Mouse (Mus musculus) urinary bladder, postnatal 36 days (tissue): ENCODE measurements around the gene Tmem126a.
A peak's percentile ranks its signal among the peaks of the same experiment; 100 is the strongest.

Experiments
- DNase-seq, 2 experiments: peaks; one replicate each; pipeline ENCODE4 v3.0.0; 2022; ENCODE audit warnings: low spot score in 2 of 2, mixed read lengths in 1 of 2

Gene Tmem126a

DNA sequence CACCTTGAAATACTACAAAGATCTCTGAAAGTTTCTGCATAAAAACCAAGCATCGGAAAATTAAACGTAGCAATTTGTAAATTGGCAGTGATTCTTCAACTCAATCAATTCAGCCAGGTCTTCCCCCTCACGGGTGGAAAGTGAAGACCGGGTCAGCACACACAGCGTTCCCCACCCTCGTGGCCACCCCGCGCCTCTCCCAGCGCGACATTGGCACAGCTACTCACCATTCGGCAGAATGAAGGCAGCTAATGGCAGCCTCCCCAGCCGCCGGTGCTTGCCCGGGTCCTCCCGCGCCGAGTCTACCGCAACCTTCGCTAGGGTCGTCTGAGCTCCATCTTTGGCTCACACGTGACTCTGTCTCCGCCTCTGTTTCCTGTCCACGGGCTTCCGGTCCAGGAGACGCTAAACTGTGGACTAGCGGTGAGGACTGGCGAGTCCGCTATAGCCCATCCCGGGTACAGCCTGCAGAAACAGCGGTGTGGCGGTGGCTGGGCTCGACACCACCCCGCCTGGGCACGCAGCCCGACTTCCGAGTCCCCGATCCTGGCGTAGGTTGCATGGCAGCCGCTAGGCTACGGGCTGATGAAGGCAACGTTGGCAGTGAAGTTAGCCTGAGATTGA, at the start of gene Tmem126a:
Tmem126a (minus strand) TSS at position 385 of the 624 bp plus-strand sequence.
- peak; percentile 76 to 85 for DNase-seq

DNA sequence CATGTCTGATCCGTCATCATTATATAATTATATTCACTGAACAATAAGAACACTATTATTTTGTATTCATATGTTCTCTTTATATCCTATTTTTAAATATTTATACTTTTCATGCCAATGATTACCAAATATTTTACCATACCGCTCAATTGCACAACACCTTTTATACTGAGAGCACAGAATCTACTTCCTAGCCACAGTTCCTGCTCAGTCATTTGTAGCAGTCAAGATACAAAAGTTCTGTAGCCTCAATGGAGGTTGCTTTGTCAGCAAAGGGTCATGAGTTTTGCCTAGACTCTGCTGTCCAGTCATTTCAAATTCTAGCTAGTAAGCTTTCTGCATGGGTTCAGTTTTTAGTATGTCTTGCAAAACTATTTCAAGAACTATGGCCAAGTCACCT, 25.6 kb upstream of the Tmem126a start:
- no peak for DNase-seq

GRCm38 (mm10) chr7:90476313-90477245, 19.6 kb upstream of the Tmem126a start, which contains the start of gene Dlg2:
Gene Dlg2, plus strand, starts transcription at chr7:90476672.
- peak in 1 of 2 experiments; percentile 20 for DNase-seq

GRCm38 (mm10) chr7:90475793-90476312, 18.8 kb upstream of the Tmem126a start, which contains the start of gene Tmem126b:
Gene Tmem126b, minus strand, starts transcription at chr7:90476001.
- peak; percentile 98 to 100 for DNase-seq

DNA sequence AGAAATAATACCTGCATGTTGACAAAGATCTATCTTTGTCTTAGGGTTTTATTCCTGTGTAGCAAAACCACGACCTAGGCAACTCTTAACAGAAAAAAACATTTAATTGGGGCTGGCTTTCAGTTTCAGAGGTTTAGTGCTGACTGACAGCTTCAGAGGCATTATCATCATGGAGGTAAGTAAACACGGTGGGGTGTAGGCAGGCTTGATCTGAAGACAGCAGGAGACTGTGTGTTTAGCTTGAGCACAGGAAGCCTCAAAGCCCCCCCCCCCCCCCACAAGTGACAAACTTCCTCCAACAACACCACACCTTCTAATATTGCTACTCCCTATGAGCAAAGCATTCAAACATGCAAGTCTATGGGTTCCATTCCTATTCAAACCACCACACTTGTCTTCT, 16.5 kb upstream of the Tmem126a start:
- DNase-seq, result no peak

DNA sequence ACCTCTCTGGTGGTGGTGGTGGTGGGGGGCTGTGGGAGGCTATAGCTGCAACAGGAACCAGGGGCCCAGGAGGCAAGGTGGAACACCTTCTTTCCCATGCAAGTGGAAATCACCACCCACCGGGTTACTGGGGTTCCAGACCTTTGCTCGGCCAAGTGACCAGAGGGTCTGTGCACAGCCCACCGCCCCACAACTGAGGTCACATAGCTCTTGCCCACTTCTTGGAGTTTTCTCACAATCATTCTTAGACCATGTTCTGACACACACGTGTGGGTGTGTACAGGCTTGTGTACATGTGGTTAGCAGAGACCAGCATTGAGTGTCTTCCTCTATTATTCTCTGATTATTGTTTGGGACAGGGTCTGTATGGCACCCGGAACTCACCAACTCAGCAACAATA, 4.4 kb upstream of the Tmem126a start:
- no peak for DNase-seq

- DNase-seq, result peak in 1 of 2 experiments; percentile 22
These were observed 3.9 kb upstream of the Tmem126a start for GRCm38 (mm10) chr7:90460930-90461329.

DNA sequence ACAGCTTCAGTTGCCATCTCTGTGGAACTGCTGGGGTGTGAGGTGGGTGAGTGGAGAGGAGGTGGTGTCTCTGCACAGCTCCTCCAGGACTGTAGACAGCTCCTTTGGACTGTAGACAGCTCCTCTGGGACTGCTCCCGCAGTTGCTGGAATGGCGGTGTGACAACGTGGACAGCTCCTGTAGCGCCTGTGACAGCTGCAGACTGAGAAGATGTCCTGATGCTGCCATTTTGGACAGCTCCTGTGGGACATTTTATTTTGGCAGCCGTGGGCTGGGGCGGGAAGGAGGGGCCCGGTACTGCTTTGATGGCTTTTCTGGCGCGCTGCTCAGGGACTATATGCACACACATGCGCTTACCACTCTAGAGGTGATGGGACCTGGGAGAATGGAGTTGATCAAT, 3.3 kb upstream of the Tmem126a start:
- no peak for DNase-seq

DNA sequence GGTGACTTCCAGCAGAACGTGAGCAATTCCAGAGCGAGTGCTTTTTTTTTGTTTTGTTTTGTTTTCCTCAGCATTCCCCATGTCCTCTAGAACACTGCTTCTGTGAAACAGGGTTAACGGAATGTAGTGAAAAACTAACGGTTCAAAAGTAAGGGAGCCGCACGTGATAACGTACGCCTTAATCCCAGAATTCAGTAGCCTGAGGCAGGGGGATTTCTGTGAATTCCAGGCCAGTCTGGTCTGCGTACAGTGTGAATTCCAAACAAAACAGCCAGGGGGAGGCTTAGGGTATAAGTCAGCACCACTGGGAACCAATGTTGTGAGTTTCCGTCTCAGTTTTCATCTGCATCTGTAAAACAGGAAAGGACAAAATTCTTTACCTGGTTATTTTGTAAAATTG, 488 bp upstream of the Tmem126a start:
- no peak for DNase-seq

DNA sequence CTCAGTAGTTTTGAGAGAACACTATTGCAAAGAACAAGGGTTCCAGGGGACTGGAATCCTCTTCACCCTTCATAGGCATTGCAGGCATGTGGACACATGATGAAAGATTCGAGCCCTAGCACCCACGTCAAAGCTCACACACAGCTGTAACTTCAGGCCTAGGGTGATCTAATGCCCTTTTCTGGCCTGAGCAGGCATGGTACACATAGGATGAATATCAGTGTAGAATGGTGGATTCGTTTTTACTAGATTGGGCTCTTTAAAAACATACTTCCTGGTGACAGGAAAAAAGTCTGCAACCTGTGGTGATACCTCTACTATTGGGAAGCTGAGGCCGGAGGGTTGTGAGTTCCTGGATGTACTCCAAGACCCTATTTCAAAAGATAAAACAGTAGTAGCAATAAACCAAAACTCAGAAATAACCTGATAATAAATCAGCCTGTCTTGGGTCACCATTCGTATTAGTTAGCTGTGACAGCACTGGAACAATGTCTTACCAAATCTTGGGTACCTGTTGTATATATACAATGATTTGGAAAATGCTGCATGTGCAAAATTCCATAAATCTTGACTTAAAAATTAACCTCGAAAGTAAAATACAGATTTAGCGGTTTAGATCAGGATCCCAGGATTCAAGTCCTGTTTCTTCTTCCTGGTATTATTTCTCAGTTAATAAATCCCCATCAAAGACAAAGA, 732 bp downstream of the Tmem126a start:
- no peak for DNase-seq

- no peak for DNase-seq
These were observed 12.8 kb downstream of the Tmem126a start for GRCm38 (mm10) chr7:90444206-90444605.

- DNase-seq, result peak; percentile 54 to 67
These were observed 13.6 kb downstream of the Tmem126a start for GRCm38 (mm10) chr7:90443101-90444091.

GRCm38 (mm10) chr7:90442518-90443080, 14.4 kb downstream of the Tmem126a start, which contains the start of gene Crebzf:
Gene Crebzf, plus strand, starts transcription at chr7:90442729.
- peak; percentile 90 to 95 for DNase-seq

DNA sequence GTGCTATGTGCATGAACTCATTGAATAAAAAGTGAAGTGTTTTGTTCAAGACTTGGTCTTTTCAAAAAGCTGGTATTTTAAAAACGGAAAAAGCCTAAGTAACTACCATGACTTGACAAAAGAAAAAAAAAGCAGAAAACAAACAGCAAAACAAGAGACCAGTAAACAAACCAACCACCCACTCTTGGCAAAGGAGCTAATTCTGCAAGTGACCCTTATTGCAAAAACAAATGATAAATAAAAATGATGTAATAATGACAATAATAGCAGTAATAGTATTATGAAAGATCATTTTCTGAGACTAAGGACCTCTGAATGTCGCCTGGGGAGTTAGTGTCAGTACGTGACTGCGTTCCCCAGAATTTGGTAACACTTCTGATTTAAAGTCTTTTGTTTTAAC, 15.0 kb downstream of the Tmem126a start:
- no peak for DNase-seq

DNA sequence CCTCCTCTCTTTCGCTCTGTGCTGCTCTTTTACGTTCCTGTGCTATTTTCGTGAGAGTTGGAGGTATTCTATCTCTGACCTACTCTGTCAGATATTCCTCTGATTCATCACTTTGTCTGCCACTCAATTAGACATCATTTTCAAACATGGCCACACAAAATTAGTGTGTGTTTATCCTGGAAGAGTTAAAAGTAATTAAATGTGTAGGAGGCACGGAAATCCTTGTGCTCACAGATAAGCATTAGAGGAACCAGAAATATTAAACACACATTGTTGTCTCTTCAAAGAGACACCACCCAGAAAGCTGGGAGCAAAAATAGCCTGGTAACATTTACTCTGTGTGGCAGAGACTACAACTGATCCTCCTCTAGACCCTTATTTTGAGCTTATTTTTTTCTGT, 17.0 kb downstream of the Tmem126a start:
- no peak for DNase-seq

DNA sequence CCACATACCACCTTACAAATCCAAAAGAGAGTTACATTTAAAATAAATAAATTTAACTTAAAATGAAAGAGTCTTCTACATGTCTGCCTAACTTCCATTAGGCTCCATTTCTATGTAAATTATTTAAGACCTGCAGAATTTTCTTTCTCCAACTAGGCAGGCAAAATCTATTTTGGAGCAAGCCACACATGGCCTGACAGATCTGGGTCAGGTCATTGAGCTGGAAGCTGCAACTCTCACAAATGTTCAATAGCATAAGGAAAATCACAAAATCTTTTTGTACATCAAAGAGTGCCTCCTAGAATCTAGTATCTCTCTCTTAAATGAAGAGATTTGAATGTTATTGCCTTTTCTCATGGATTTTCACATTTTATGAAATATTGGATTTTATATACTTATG, 24.8 kb downstream of the Tmem126a start:
- DNase-seq, result no peak

- peak in 1 of 2 experiments; percentile 7 for DNase-seq
These were observed 30.0 kb downstream of the Tmem126a start for GRCm38 (mm10) chr7:90427006-90427405.

DNA sequence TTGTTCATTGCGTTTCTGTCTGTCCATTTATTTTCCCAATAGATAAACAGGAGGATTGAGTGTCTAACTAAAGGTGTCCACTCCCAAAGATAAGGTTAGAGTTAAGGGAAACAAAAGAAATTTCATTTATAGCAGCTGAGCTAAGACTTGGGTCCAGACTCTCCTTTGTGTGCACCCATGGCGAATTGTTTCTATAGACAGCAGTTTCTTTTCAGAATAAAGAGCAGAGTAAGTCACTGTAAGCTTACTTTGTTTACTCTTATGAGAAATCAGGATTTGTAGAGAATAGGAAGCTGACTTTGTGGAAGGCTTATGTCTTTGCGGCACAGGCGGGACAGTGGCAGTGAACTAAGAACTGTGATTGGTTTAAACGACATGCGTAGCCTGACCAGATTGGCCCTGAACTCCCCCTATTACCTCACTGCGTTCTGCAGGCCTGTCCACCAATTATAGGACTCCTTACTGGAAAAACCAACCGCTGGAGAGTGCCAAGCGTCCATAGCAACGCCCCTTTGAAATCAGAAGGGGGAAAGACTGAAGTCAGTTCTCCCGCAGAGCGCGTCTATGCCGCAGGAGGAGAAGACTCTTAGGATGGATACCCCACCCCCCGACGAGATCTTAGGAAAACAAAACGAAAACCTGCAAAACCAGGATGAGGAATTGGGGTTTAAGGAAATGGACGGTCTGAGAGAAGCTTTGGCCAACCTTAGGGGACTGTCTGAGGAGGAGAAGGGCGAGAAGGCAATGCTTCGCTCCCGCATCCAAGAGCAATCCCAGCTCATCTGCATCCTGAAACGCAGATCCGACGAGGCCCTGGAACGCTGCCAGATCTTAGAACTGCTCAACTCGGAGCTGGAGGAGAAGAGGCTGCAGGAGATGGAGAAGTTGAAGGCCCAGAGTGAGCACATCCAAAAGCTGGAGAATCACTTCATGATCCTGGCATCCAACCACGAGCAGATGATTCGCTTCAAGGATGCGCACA, 30.7 kb downstream of the Tmem126a start, which contains the start of gene Ccdc89:
Ccdc89 (plus strand) TSS at position 558 of the 982 bp plus-strand sequence.
- peak; percentile 61 to 80 for DNase-seq

GRCm38 (mm10) chr7:90409934-90410333, 47.1 kb downstream of the Tmem126a start:
- DNase-seq, result peak; percentile 33 to 59
